Mouse (Mus musculus): ENCODE measurements around the gene Txn2.

Txn2 gene

GRCm38 (mm10) chr15:77906081-77906480, 22.7 kb downstream of the Txn2 start:
- DNase-seq = no peak

- peak; percentile 42 to 43 for DNase-seq
Measured at GRCm38 (mm10) chr15:77905275-77905970, 23.4 kb downstream of the Txn2 start.

GRCm38 (mm10) chr15:77904363-77904892, 24.4 kb downstream of the Txn2 start:
- no peak for DNase-seq

- no peak for DNase-seq
Measured at GRCm38 (mm10) chr15:77903176-77903575, 25.6 kb downstream of the Txn2 start.

- no peak for DNase-seq
Measured at GRCm38 (mm10) chr15:77894926-77895325, 33.9 kb downstream of the Txn2 start.

GRCm38 (mm10) chr15:77893292-77893691, 35.5 kb downstream of the Txn2 start:
- DNase-seq = no peak

- no peak for DNase-seq
Measured at GRCm38 (mm10) chr15:77892420-77892819, 36.4 kb downstream of the Txn2 start.

- DNase-seq = no peak
Measured at GRCm38 (mm10) chr15:77891766-77892165, 37.0 kb downstream of the Txn2 start.

GRCm38 (mm10) chr15:77889761-77890422, 38.9 kb downstream of the Txn2 start:
- DNase-seq = no peak

- no peak for DNase-seq
Measured at GRCm38 (mm10) chr15:77888286-77888685, 40.5 kb downstream of the Txn2 start.

- no peak for DNase-seq
Measured at GRCm38 (mm10) chr15:77887093-77887488, 41.7 kb downstream of the Txn2 start.

GRCm38 (mm10) chr15:77886369-77887092, 42.3 kb downstream of the Txn2 start:
- no peak for DNase-seq

- peak; percentile 35 to 37 for DNase-seq
Measured at GRCm38 (mm10) chr15:77885945-77886344, 42.9 kb downstream of the Txn2 start.

- no peak for DNase-seq
Measured at GRCm38 (mm10) chr15:77885159-77885558, 43.6 kb downstream of the Txn2 start.

GRCm38 (mm10) chr15:77883697-77884010, 45.2 kb downstream of the Txn2 start:
- no peak for DNase-seq

GRCm38 (mm10) chr15:77882797-77883696, 45.8 kb downstream of the Txn2 start:
- no peak for DNase-seq

GRCm38 (mm10) chr15:77882297-77882696, 46.5 kb downstream of the Txn2 start:
- no peak for DNase-seq

- DNase-seq = no peak
Measured at GRCm38 (mm10) chr15:77881698-77882097, 47.1 kb downstream of the Txn2 start.

- no peak for DNase-seq
Measured at GRCm38 (mm10) chr15:77880738-77881137, 48.1 kb downstream of the Txn2 start.

GRCm38 (mm10) chr15:77879756-77880155, 49.0 kb downstream of the Txn2 start:
- no peak for DNase-seq

- no peak for DNase-seq
Measured at GRCm38 (mm10) chr15:77877209-77877608, 51.6 kb downstream of the Txn2 start.

- DNase-seq = no peak
Measured at GRCm38 (mm10) chr15:77876716-77877115, 52.1 kb downstream of the Txn2 start.

- DNase-seq = no peak
Measured at GRCm38 (mm10) chr15:77875953-77876352, 52.9 kb downstream of the Txn2 start.

All from cerebellum, postnatal 14 days (tissue).